Mouse (Mus musculus): Measurements from ENCODE around the gene Clstn1. TPM values are rescaled to one million over a fixed set of nuclear protein-coding genes. Genes with fewer than 3 reads are reported as not detected.

Clstn1 gene
- polyA plus RNA-seq, 1 experiment from 2014 or later: 75.4 TPM

- peak overlapping the region; percentile 96 for H3K4me2 ChIP-seq
- no peak for ATAC-seq (ENCODE audit: low FRiP score)
- no peaks in the 10 kb centered on the region for H3K36me3 ChIP-seq (replicated peaks)
- peaks cover 29% of the 10 kb centered on the region for H3K27me3 ChIP-seq
- peak overlapping the region; percentile 65 for H3K4me3 ChIP-seq (replicated peaks)
- no peak overlapping the region; the same call in 1 of the 2 replicates for H3K27ac ChIP-seq
- 8% methylated on average over 8 of the region's 8 CpGs for WGBS
- H3K4me1 ChIP-seq: peaks cover 18% of the 10 kb centered on the region
- no peaks in the 10 kb centered on the region for H3K9me3 ChIP-seq
- H3K9ac ChIP-seq: peak overlapping the region; percentile 70
Measured at GRCm38 (mm10) chr4:149674814-149675377, 88.6 kb downstream of the Clstn1 start.

- Histone ChIP-seq H3K4me3 (replicated peaks) (peak overlapping the region; percentile 65), H3K36me3 (replicated peaks) (no peaks in the 10 kb centered on the region), H3K4me1 (peaks cover 18% of the 10 kb centered on the region), H3K4me2 (peak overlapping the region; percentile 96), H3K27ac (peak overlapping the region; percentile 46; the same call in 1 of the 2 replicates), H3K9ac (peak overlapping the region; percentile 70), H3K9me3 (no peaks in the 10 kb centered on the region), H3K27me3 (peaks cover 29% of the 10 kb centered on the region)
- ATAC-seq (ENCODE audit: low FRiP score): peak; percentile 96
- under 1% methylated on average over 49 of the region's 60 CpGs for WGBS
Measured at GRCm38 (mm10) chr4:149675378-149676261, 89.4 kb downstream of the Clstn1 start.

GRCm38 (mm10) chr4:149678006-149678405, 91.7 kb downstream of the Clstn1 start:
- no peak for ATAC-seq (ENCODE audit: low FRiP score)
- Histone ChIP-seq H3K27ac (no peak overlapping the region), H3K4me3 (replicated peaks) (no peak overlapping the region), H3K9me3 (no peaks in the 10 kb centered on the region), H3K36me3 (replicated peaks) (no peaks in the 10 kb centered on the region), H3K9ac (no peak overlapping the region), H3K27me3 (peaks cover 29% of the 10 kb centered on the region), H3K4me1 (peaks cover 18% of the 10 kb centered on the region), H3K4me2 (no peak overlapping the region)
- WGBS: 67% methylated on average over 1 of the region's 1 CpGs

- Histone ChIP-seq H3K4me3 (replicated peaks) (no peak overlapping the region), H3K27ac (no peak overlapping the region), H3K9me3 (no peaks in the 10 kb centered on the region), H3K9ac (no peak overlapping the region), H3K4me2 (no peak overlapping the region), H3K4me1 (peaks cover 18% of the 10 kb centered on the region), H3K27me3 (peaks cover 23% of the 10 kb centered on the region), H3K36me3 (replicated peaks) (no peaks in the 10 kb centered on the region)
- ATAC-seq (ENCODE audit: low FRiP score): no peak
- 82% methylated on average over 11 of the region's 11 CpGs for WGBS
Measured at GRCm38 (mm10) chr4:149679056-149679770, 92.9 kb downstream of the Clstn1 start.

GRCm38 (mm10) chr4:149683875-149684274, 97.6 kb downstream of the Clstn1 start:
- WGBS: 12% methylated on average over 7 of the region's 7 CpGs
- no peak for ATAC-seq (ENCODE audit: low FRiP score)
- H3K36me3 ChIP-seq (replicated peaks): no peaks in the 10 kb centered on the region

GRCm38 (mm10) chr4:149684841-149685623, 98.8 kb downstream of the Clstn1 start:
- Histone ChIP-seq H3K9me3 (no peaks in the 10 kb centered on the region), H3K27ac (no peak overlapping the region), H3K4me3 (replicated peaks) (no peak overlapping the region), H3K9ac (no peak overlapping the region), H3K4me1 (no peaks in the 10 kb centered on the region), H3K4me2 (no peak overlapping the region), H3K27me3 (peaks cover 10% of the 10 kb centered on the region; the same call in 1 of the 2 replicates), H3K36me3 (replicated peaks) (no peaks in the 10 kb centered on the region)
- WGBS: 85% methylated on average over 11 of the region's 11 CpGs
- no peak for ATAC-seq (ENCODE audit: low FRiP score)

More at GRCm38 (mm10) chr4:149683875-149684274, 97.6 kb downstream of the Clstn1 start:
- no peak overlapping the region for H3K4me3 ChIP-seq (replicated peaks)
- no peaks in the 10 kb centered on the region for H3K9me3 ChIP-seq
- H3K4me1 ChIP-seq: no peaks in the 10 kb centered on the region
- H3K4me2 ChIP-seq: no peak overlapping the region
- no peak overlapping the region for H3K9ac ChIP-seq
- no peak overlapping the region for H3K27ac ChIP-seq
- peaks cover 10% of the 10 kb centered on the region; the same call in 1 of the 2 replicates for H3K27me3 ChIP-seq

GRCm38 (mm10) chr4:149688861-149689260, 102.6 kb downstream of the Clstn1 start:
- Histone ChIP-seq H3K4me3 (replicated peaks) (no peak overlapping the region), H3K4me2 (no peak overlapping the region), H3K27ac (no peak overlapping the region), H3K27me3 (peaks cover 13% of the 10 kb centered on the region; the same call in 1 of the 2 replicates), H3K9ac (no peak overlapping the region), H3K9me3 (no peaks in the 10 kb centered on the region), H3K4me1 (no peaks in the 10 kb centered on the region), H3K36me3 (replicated peaks) (no peaks in the 10 kb centered on the region)
- WGBS: 81% methylated on average over 14 of the region's 14 CpGs
- no peak for ATAC-seq (ENCODE audit: low FRiP score)

- Histone ChIP-seq H3K4me3 (replicated peaks) (no peak overlapping the region), H3K27ac (no peak overlapping the region), H3K4me1 (no peaks in the 10 kb centered on the region), H3K27me3 (peaks cover 7% of the 10 kb centered on the region; the same call in 1 of the 2 replicates), H3K9me3 (no peaks in the 10 kb centered on the region), H3K36me3 (replicated peaks) (no peaks in the 10 kb centered on the region), H3K9ac (no peak overlapping the region), H3K4me2 (no peak overlapping the region)
- WGBS: 82% methylated on average over 12 of the region's 12 CpGs
- no peak for ATAC-seq (ENCODE audit: low FRiP score)
Measured at GRCm38 (mm10) chr4:149689822-149690700, 103.8 kb downstream of the Clstn1 start.

GRCm38 (mm10) chr4:149690828-149691280, 104.6 kb downstream of the Clstn1 start:
- H3K36me3 ChIP-seq (replicated peaks): no peaks in the 10 kb centered on the region
- H3K4me1 ChIP-seq: no peaks in the 10 kb centered on the region
- H3K4me3 ChIP-seq (replicated peaks): no peak overlapping the region
- no peak overlapping the region for H3K27ac ChIP-seq
- H3K4me2 ChIP-seq: no peak overlapping the region
- H3K9ac ChIP-seq: no peak overlapping the region
- peaks cover 9% of the 10 kb centered on the region for H3K27me3 ChIP-seq
- 90% methylated on average over 8 of the region's 8 CpGs for WGBS
- ATAC-seq (ENCODE audit: low FRiP score): no peak
- no peaks in the 10 kb centered on the region for H3K9me3 ChIP-seq

- Histone ChIP-seq H3K9me3 (no peaks in the 10 kb centered on the region), H3K4me1 (peaks cover 2% of the 10 kb centered on the region), H3K27me3 (peaks cover 14% of the 10 kb centered on the region), H3K9ac (no peak overlapping the region), H3K27ac (no peak overlapping the region), H3K4me2 (no peak overlapping the region), H3K4me3 (replicated peaks) (no peak overlapping the region), H3K36me3 (replicated peaks) (no peaks in the 10 kb centered on the region)
- 75% methylated on average over 8 of the region's 8 CpGs for WGBS
- no peak for ATAC-seq (ENCODE audit: low FRiP score)
Measured at GRCm38 (mm10) chr4:149691368-149691767, 105.1 kb downstream of the Clstn1 start.

Measured in forebrain, embryonic 12.5 days (tissue).